Mouse (Mus musculus): ENCODE measurements around the gene Dcaf4.

Gene Dcaf4

DNA sequence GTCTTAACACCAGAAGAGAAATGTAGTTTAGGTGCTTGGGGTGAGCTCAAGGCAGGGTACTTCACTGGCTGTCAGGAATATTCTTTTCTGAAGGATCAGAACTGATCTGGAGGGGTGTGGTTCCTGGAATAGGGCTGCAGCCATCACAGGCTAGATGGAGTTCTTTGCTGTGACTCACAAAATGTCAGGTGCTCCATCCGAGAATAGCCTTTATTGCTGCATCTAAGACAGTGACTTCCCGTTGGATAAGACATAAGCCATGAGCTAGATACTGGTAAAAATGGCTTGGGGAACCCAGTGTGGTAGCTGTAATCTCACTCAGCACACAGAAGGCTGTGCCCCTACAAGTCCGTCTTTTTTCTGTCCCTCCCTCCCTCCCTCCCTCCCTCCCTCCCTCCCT, 13.9 kb downstream of the Dcaf4 start:
- no peak for ATAC-seq (ENCODE audit: insufficient number of reproducible peaks, low FRiP score, low TSS enrichment)

DNA sequence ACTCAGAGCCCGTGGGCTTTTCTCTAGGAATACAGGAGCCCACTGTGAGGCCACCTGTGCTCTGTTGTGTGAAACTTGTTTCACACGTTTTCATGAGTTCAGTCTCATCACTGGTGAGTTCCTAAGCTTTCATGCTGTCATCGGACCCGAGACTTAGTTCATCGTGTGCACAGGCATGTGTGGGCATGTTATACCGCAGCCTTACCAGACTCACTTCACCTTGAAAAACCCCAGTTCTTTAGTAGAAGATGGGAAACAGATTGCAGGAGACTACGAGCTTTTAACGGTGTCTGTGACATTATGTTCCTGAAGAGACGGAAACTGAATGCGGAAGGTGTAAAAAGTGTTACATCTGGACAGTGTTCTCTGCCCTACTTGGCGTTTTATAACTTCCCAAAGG, 15.2 kb downstream of the Dcaf4 start:
- no peak for ATAC-seq (ENCODE audit: insufficient number of reproducible peaks, low FRiP score, low TSS enrichment)

- no peak for ATAC-seq (ENCODE audit: insufficient number of reproducible peaks, low FRiP score, low TSS enrichment)
Measured at GRCm38 (mm10) chr12:83536039-83536438, 15.8 kb downstream of the Dcaf4 start.

DNA sequence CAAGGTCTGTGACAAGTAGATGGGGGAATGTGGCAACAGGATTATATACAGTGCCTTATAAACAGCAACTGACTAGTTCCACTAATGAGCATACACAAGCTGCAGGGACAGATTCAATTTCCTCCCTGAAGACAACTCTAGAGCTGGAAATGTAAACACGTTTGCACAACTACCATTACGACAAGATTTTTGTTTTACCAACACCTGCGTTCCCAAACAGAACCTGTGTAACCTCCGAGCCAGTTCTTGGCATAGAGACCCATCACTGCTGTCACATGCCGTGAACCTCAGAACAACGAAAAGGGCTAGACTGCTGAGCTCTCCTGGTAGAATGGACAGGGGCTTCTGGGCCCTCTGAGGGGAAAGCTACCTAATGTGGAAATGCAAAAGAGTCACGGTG, 23.7 kb downstream of the Dcaf4 start:
- no peak for ATAC-seq (ENCODE audit: insufficient number of reproducible peaks, low FRiP score, low TSS enrichment)

- ATAC-seq (ENCODE audit: insufficient number of reproducible peaks, low FRiP score, low TSS enrichment), result no peak
Measured at GRCm38 (mm10) chr12:83544791-83545190, 24.5 kb downstream of the Dcaf4 start.

GRCm38 (mm10) chr12:83551305-83551704, 31.0 kb downstream of the Dcaf4 start:
- no peak for ATAC-seq (ENCODE audit: insufficient number of reproducible peaks, low FRiP score, low TSS enrichment)

DNA sequence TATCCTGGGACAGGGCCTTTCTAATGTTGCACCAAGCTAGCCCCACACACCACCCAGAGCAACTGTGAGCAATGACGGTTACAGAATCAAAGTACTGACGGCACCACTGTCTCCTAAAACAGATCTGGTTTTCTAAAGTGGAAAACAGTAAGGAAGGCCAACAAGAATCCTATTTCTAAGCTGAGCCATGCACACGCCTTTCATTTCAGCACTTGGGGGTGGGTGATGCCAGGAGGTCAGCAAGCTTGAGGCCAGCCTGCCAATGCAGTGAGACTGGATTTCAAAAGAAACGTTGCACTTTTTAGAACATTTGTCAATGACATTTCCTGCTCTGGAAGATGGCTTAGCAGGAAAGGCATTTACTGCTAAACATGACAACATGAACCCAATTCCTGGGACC, 33.5 kb downstream of the Dcaf4 start:
- ATAC-seq (ENCODE audit: insufficient number of reproducible peaks, low FRiP score, low TSS enrichment), result no peak

DNA sequence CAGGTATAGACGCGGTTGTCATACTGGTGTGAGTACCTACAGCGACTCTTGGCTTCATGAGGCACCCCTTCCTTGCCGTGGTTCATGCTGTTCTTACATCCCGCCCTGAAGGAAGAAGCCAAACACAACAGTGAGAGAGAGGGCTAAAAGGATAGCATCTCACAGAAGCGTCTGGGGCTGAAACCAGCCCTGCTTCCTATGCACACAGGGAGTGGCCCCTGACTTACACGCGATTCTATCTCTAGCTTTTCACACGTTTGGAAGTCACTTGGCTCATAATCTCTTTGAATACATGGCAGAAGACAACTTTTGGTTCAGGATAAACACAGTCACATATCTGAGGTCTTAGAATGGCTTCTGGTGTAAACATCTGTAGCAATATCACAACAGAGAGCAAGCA, 35.3 kb downstream of the Dcaf4 start:
- no peak for ATAC-seq (ENCODE audit: insufficient number of reproducible peaks, low FRiP score, low TSS enrichment)

DNA sequence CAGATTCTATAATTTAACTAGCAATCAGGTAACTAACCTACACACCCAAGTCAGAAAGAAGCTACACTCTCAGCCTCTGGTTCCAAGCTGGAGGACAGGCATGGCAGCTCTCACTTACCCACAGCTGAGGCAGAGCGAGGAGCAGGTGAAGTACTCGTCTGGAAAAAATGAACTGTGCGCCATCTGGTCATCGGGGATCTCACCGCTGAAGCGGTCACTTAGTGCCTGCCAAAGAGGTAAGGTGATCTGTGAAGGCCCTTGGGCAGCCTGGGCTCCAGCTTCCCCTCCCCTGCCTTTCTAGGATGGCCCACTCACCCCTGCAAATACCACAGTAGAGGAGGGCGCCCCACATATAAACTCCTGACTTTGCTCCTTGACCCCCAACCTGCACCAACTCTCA, 38.2 kb downstream of the Dcaf4 start:
- ATAC-seq (ENCODE audit: insufficient number of reproducible peaks, low FRiP score, low TSS enrichment), result peak; percentile 61; the same call in 1 of the 2 replicates

DNA sequence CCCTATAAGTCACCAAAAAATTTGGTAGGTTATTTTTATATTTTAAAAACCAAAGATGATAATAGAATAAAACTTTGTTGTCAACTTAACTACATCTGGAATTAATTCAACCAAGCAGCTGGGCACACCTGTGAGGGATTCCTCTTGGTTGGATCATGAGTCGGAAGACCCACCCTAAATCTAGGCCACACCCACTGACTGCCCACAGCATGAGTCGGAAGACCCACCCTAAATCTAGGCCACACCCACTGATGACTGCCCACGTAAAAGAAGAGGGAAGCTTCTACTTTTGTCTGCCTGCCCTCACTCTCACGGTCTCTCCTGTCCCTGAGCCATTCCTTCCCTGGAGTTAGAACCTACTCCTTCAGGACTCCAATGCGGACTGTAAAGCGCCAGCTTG, 39.9 kb downstream of the Dcaf4 start:
- ATAC-seq (ENCODE audit: insufficient number of reproducible peaks, low FRiP score, low TSS enrichment), result no peak

DNA sequence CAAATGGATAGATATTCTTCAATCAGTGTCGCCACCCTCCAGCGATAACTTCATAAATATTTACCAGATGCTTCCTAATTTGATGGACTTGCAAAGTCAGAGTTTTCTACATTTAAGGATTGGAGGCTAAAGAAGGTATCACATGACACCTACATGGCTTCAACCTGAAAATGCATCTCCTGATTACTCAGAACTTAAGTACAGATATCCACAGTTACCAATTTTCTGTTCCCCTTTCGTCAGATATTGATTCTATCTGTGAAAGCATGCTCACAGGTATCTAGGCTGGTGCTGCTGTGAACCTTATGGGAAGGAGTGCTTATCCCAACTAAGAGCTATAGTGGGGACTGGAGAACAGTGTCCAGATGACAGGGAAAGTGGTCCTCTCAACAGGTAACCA, 42.3 kb downstream of the Dcaf4 start:
- no peak for ATAC-seq (ENCODE audit: insufficient number of reproducible peaks, low FRiP score, low TSS enrichment)

- ATAC-seq (ENCODE audit: insufficient number of reproducible peaks, low FRiP score, low TSS enrichment), result no peak
Measured at GRCm38 (mm10) chr12:83569866-83570265, 49.6 kb downstream of the Dcaf4 start.

DNA sequence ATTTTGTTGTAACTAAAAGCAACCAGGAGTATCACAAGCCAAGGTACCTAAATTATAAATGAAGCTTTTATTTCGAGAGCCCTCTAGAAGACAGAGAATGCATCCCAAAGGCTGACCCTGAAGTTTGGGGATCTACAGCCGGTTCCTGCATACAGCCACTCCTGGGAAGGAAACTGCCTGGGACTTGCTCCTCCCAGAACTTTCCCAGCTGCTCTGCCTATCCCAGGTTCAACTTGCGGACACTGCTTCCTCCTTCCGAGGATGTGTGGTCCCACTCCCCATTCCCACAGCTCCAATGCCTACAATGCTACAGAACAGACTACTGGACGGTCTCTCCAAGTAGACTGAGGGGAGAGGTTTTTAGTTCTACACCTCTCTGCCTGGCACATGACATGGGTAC, 52.5 kb downstream of the Dcaf4 start:
- no peak for ATAC-seq (ENCODE audit: insufficient number of reproducible peaks, low FRiP score, low TSS enrichment)

GRCm38 (mm10) chr12:83577445-83577844, 57.2 kb downstream of the Dcaf4 start:
- no peak for ATAC-seq (ENCODE audit: insufficient number of reproducible peaks, low FRiP score, low TSS enrichment)

DNA sequence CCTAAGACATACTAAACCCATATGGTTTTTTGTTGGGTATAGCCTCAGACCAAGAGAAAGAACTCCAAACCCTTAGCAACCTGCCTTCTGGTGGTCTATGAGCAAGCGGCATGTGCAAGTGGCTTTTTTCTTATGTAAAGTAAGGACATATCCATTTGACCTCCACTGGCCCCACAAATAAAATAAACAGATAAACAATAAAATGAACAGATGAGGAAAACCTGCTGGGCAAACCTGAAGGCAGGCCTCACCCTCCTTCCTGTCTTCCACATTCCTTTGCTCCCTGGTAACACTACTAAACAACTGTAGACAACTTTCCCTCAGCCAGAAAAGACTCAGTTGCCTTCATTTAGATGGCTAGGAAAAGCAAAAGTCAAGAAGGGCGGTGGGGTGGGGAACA, 58.1 kb downstream of the Dcaf4 start:
- no peak for ATAC-seq (ENCODE audit: insufficient number of reproducible peaks, low FRiP score, low TSS enrichment)

DNA sequence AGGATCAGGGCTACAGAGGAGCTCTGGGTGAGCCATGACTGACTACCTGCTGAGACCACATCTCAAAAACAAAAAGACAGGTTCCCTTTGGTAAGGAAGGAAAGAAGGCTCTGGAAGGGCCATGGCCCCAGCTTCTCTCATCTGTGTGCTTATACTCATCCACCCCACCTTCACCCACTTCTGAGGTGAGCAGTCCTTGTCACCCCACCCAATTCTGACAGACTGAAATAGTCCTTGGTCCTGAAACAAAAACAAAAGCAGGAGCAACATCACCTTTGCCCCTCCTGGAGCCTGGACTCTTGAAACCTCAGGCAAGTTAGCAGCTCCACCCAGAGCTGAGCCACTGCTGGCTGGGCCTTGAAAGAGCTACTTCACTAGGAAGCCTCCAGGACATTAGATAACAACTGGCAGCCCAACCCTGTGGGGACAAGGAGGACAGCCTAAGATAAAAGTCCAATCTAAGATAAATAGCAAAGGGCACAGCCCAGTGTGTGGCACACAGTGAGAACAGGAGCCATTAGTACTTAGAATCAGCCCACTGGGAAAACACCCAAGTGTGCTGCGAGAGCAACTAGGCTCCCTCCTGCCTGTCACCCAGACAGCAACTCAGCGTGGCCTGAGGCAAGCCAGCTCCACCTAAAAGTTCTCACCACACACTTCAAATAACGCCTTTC, 58.8 kb downstream of the Dcaf4 start:
- ATAC-seq (ENCODE audit: insufficient number of reproducible peaks, low FRiP score, low TSS enrichment), result no peak

DNA sequence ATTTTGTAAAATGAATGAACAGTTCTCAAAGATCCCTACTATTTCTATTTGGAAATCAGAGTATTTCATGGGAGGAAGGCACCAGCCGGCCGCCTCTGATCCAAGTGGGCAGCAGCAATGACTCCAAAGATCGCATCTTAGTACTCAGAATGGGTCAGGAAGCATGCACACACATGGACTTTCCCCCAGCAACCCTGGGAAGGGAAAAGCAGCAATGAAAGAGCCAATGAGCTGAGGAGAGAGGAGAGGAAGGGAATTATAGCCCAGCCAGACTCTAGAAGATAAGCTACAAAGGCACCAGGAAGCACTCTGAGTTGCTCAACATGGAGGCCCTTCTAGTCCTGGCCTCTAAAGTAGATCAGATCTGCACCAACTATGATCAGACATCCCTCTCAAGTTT, 60.0 kb downstream of the Dcaf4 start:
- no peak for ATAC-seq (ENCODE audit: insufficient number of reproducible peaks, low FRiP score, low TSS enrichment)

DNA sequence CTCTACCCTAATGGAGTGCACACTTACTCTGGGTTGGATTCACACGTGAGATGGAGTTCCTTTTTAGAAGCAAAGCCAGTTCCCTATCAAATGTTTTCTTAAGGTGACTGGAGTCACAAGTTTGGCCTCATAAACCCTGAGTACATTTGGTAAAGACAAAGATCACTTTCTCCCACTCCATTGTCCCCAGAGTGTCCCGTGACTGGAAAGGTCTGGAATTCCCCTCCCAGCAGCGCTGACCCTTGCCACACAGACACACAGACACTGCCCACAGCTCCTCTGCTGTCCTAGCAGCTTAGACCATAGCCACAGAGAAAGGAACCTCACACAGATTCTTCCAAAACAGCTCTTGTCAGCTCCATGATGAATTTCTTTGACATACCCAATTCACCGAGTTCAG, 61.8 kb downstream of the Dcaf4 start:
- ATAC-seq (ENCODE audit: insufficient number of reproducible peaks, low FRiP score, low TSS enrichment), result no peak

DNA sequence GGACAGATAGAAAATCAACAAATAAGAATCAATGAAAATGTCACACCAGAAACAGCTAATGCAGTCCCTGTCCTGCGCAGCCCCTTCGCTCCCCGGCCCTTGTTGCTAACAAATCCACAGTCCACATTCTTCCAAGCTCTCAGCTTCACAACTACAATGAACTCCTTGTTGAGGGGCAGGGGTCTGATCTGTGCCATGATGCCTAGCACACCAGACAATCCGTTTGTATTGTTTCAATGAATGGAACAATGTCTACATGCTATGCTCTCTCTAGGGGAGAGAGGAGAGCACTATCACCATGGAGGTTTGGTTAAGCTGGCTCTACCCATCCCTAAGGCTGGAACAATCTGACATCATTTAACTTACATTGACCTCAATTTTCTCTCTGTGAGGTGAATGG, 62.5 kb downstream of the Dcaf4 start:
- ATAC-seq (ENCODE audit: insufficient number of reproducible peaks, low FRiP score, low TSS enrichment), result no peak

DNA sequence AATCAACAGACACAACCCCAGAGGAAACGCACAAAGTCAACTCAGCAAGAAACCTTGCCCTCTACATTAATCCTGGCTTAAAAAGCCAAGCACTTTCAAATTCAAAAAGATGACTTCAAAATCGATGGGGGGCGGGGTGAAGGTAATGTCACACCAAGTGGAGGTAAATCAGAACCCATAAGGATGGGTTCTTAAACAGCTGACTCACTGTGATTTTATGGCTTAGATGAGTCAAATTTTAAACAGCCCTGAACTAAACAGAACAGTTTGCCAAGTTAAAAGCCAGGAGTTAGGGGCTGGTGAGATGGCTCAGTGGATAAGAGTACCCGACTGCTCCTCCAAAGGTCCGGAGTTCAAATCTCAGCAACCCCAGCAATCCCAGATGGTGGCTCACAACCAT, 66.4 kb downstream of the Dcaf4 start:
- ATAC-seq (ENCODE audit: insufficient number of reproducible peaks, low FRiP score, low TSS enrichment), result no peak
